Mouse (Mus musculus) neural tube, embryonic 11.5 days (tissue): ENCODE measurements at regions not wholly inside any gene's neighbourhood (a gene's known extent, or its start where the extent isn't known, plus 50 kb on each side); places are given as distances from the start of the nearest gene placed in this dataset.

Experiments used
- ATAC-seq: fragments of 200-750 bp; cut with Nextera tagmentation; 2 replicates; pipeline ENCODE4 v1.8.0; 2017; ENCODE audit warnings: moderate number of reproducible peaks, mild to moderate bottlenecking, moderate TSS enrichment, moderate library complexity; ENCODE audit not compliant: insufficient read depth, low FRiP score, low TSS enrichment
- DNase-seq: peaks from one replicate; pipeline ENCODE4 v3.0.0-alpha.2; 2015; ENCODE audit warnings: low spot score
- H3K27ac ChIP-seq: fragments of 300-500 bp; sonication (generic); 2 replicates; pipeline ENCODE4 v1.5.1; 2014; ENCODE audit warnings: low read depth, mild to moderate bottlenecking, low read length
- H3K27me3 ChIP-seq: fragments of 300-500 bp; sonication (generic); 2 replicates; pipeline ENCODE4 v1.6.1; 2014; ENCODE audit warnings: mild to moderate bottlenecking, low read length, mixed read lengths; ENCODE audit not compliant: control insufficient read depth, insufficient read depth
- H3K36me3 ChIP-seq: fragments of 300-500 bp; sonication (generic); 2 replicates; pipeline ENCODE4 v1.6.1; 2014; ENCODE audit warnings: mild to moderate bottlenecking, low read length, moderate library complexity, mixed read lengths; ENCODE audit not compliant: control insufficient read depth, insufficient read depth
- H3K4me1 ChIP-seq: fragments of 300-500 bp; sonication (generic); 2 replicates; pipeline ENCODE4 v1.6.1; 2014; ENCODE audit warnings: low read length, mixed read lengths; ENCODE audit not compliant: control insufficient read depth, insufficient read depth
- H3K4me2 ChIP-seq: fragments of 300-500 bp; sonication (generic); 2 replicates; pipeline ENCODE4 v1.6.1; 2014; ENCODE audit warnings: low read depth, mild to moderate bottlenecking, moderate library complexity
- H3K4me3 ChIP-seq: fragments of 300-500 bp; sonication (generic); 2 replicates; pipeline ENCODE4 v1.5.1; 2014; ENCODE audit warnings: low read depth, low read length
- H3K9ac ChIP-seq: fragments of 300-500 bp; sonication (generic); 2 replicates; pipeline ENCODE4 v1.6.1; 2014; ENCODE audit warnings: mild to moderate bottlenecking, low read length
- H3K9me3 ChIP-seq: fragments of 300-500 bp; sonication (generic); 2 replicates; pipeline ENCODE4 v1.6.1; 2016; ENCODE audit warnings: low read length; ENCODE audit not compliant: control insufficient read depth
- WGBS: fragments of 180-500 bp; shearing (Covaris S2); extraction: QIAGEN DNeasy Blood & Tissue Kit; methylation state at CpG from one replicate; pipeline ENCODE4 v1.1.7; 2014; 5-methylcytosine and 5-hydroxymethylcytosine counted together

GRCm38 (mm10) chr12:105274866-105275265 is 52.3 kb upstream of the Tcl1 start:
- H3K27me3 ChIP-seq = no peaks in the 10 kb centered on the region
- no peaks in the 10 kb centered on the region for H3K4me1 ChIP-seq
- H3K27ac ChIP-seq = no peak overlapping the region
- no peak for ATAC-seq
- no peak overlapping the region for H3K4me3 ChIP-seq
- H3K4me2 ChIP-seq = no peak overlapping the region
- no peaks in the 10 kb centered on the region for H3K36me3 ChIP-seq
- H3K9ac ChIP-seq = no peak overlapping the region
- 88% methylated on average over 5 of the region's 5 CpGs for WGBS
- no peak for DNase-seq
- H3K9me3 ChIP-seq = no peaks in the 10 kb centered on the region

GRCm38 (mm10) chr12:105280076-105280475 is 53.6 kb upstream of the Tunar start:
- H3K9me3 ChIP-seq = no peaks in the 10 kb centered on the region
- DNase-seq (no peak), ATAC-seq (no peak)
- H3K4me2 ChIP-seq = no peak overlapping the region
- H3K27me3 ChIP-seq = no peaks in the 10 kb centered on the region
- no peaks in the 10 kb centered on the region for H3K36me3 ChIP-seq
- no peak overlapping the region for H3K9ac ChIP-seq
- no peaks in the 10 kb centered on the region for H3K4me1 ChIP-seq
- WGBS = 61% methylated on average over 10 of the region's 10 CpGs
- H3K4me3 ChIP-seq = no peak overlapping the region
- H3K27ac ChIP-seq = no peak overlapping the region

- ATAC-seq = no peak
These were observed 52.6 kb upstream of the Tunar start for GRCm38 (mm10) chr12:105281070-105281469.

GRCm38 (mm10) chr12:105282091-105282490 is 51.6 kb upstream of the Tunar start:
- H3K4me2 ChIP-seq = no peak overlapping the region
- H3K4me3 ChIP-seq = no peak overlapping the region
- H3K27ac ChIP-seq = no peak overlapping the region
- no peaks in the 10 kb centered on the region for H3K27me3 ChIP-seq
- ATAC-seq (no peak), DNase-seq (no peak)
- WGBS = 58% methylated on average over 7 of the region's 7 CpGs
- no peak overlapping the region for H3K9ac ChIP-seq
- no peaks in the 10 kb centered on the region for H3K9me3 ChIP-seq
- no peaks in the 10 kb centered on the region for H3K4me1 ChIP-seq
- H3K36me3 ChIP-seq = no peaks in the 10 kb centered on the region

More at GRCm38 (mm10) chr12:105281070-105281469, 52.6 kb upstream of the Tunar start:
- 32% methylated on average over 8 of the region's 8 CpGs for WGBS
- peak; percentile 58 for DNase-seq
- no peaks in the 10 kb centered on the region for H3K27me3 ChIP-seq
- no peaks in the 10 kb centered on the region for H3K4me1 ChIP-seq
- H3K9ac ChIP-seq = no peak overlapping the region
- no peak overlapping the region for H3K27ac ChIP-seq
- H3K4me2 ChIP-seq = no peak overlapping the region
- H3K4me3 ChIP-seq = no peak overlapping the region
- H3K36me3 ChIP-seq = no peaks in the 10 kb centered on the region
- no peaks in the 10 kb centered on the region for H3K9me3 ChIP-seq
